Mouse (Mus musculus) heart, postnatal 0 days (tissue): ENCODE measurements at regions not wholly inside any gene's neighbourhood (a gene's known extent, or its start where the extent isn't known, plus 50 kb on each side); places are given as distances from the start of the nearest gene placed in this dataset.

Experiments used
- CTCF ChIP-seq: IDR thresholded peaks from 2 replicates; pipeline ENCODE4 v1.5.1; 2016; ENCODE audit warnings: antibody characterized with exemption, control low read depth, low read depth
- EP300 ChIP-seq: IDR thresholded peaks from 2 replicates; pipeline ENCODE4 v1.6.1; 2016; ENCODE audit warnings: antibody characterized with exemption, low read depth

DNA sequence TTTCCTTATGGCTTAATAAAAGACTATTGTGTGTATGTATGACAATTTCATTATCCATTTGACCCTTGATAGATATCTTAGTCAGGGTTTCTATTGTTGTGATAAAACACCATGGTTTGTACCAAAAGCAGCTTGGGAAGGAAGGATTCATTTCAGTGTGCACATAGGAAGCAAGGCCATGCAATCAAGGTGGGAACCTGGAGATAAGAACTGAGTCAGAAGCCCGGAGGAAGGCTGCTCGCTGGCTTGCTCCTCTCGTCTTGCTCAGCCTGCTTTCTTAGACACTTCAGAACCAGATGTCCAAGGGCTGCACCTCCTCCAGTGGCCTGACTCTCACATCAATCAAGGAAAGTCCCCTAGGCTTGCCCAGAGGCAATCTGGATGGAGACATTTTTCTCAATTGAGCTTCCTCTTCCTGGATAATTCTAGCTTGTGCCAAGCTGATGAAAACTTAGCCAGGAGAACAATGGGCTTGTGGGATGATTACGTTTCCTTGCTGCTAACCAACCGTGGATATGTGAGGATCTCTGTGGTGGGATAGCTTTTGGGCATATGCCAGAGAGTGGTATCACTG is 117.6 kb upstream of the Slc38a2 start:
- no peak for TF ChIP-seq CTCF
- TF ChIP-seq EP300, result no peak
